Mouse (Mus musculus): ENCODE measurements around the gene Krtap9-1. TPM values are rescaled to one million over a fixed set of nuclear protein-coding genes. Genes with fewer than 3 reads are reported as not detected.
"Not testable (repeated sequence)": the region's sequence is repeated elsewhere in the genome, so short reads cannot be mapped to it uniquely, and the experiment has no call there.

The Krtap9-1 gene
- not detected in 2 replicates for polyA plus RNA-seq (2012; rRNA removed)

- DNase-seq; H3K27me3 ChIP-seq (ENCODE audit: control insufficient read depth, insufficient read depth, low read length); H3K4me1 ChIP-seq (ENCODE audit: control insufficient read depth, insufficient read depth, low read length); H3K4me3 ChIP-seq (replicated peaks; ENCODE audit: insufficient read depth, low read depth, low read length); H3K27ac ChIP-seq (ENCODE audit: insufficient read depth, low read length): not testable (repeated sequence)
- 59% methylated on average over 1 of the region's 1 CpGs for WGBS
These were observed at the start of gene Krtap9-1 for GRCm38 (mm10) chr11:99873089-99873488. Gene Krtap9-1 (plus strand): TSS chr11:99873389.

GRCm38 (mm10) chr11:99837966-99838365, 35.2 kb upstream of the Krtap9-1 start, which contains the start of gene 2300003K06Rik:
Gene 2300003K06Rik (minus strand): TSS chr11:99838066.
- no peak for DNase-seq
- H3K27ac ChIP-seq (ENCODE audit: insufficient read depth, low read length) = no peak within 1 kb of the TSS

GRCm38 (mm10) chr11:99842185-99842584, 31.0 kb upstream of the Krtap9-1 start:
- no peak for DNase-seq
- Histone ChIP-seq H3K27ac (ENCODE audit: insufficient read depth, low read length) (no peak overlapping the region), H3K4me3 (replicated peaks; ENCODE audit: insufficient read depth, low read depth, low read length) (no peak overlapping the region), H3K4me1 (ENCODE audit: control insufficient read depth, insufficient read depth, low read length) (no peaks in the 10 kb centered on the region), H3K27me3 (ENCODE audit: control insufficient read depth, insufficient read depth, low read length) (no peaks in the 10 kb centered on the region)
- 86% methylated on average over 1 of the region's 1 CpGs for WGBS
- TF ChIP-seq CTCF (IDR thresholded peaks at IDR 0.05; ENCODE audit: borderline replicate concordance, insufficient read depth, low read depth, low read length) = no peak
- TF ChIP-seq POLR2A (IDR thresholded peaks at IDR 0.05; ENCODE audit: borderline replicate concordance, insufficient read depth, low read length) = no peak

More at GRCm38 (mm10) chr11:99837966-99838365, 35.2 kb upstream of the Krtap9-1 start, which contains the start of gene 2300003K06Rik:
- TF ChIP-seq CTCF (IDR thresholded peaks at IDR 0.05; ENCODE audit: borderline replicate concordance, insufficient read depth, low read depth, low read length) (no peak), POLR2A (IDR thresholded peaks at IDR 0.05; ENCODE audit: borderline replicate concordance, insufficient read depth, low read length) (no peak)
- Histone ChIP-seq H3K4me1 (ENCODE audit: control insufficient read depth, insufficient read depth, low read length) (no peaks in the 10 kb centered on the region), H3K27me3 (ENCODE audit: control insufficient read depth, insufficient read depth, low read length) (no peaks in the 10 kb centered on the region), H3K4me3 (replicated peaks; ENCODE audit: insufficient read depth, low read depth, low read length) (no peak within 1 kb of the TSS)
- WGBS = 73% methylated on average over 1 of the region's 1 CpGs

- no peak for DNase-seq
- H3K4me3 ChIP-seq (replicated peaks; ENCODE audit: insufficient read depth, low read depth, low read length) = no peak overlapping the region
- no peak overlapping the region for H3K27ac ChIP-seq (ENCODE audit: insufficient read depth, low read length)
- TF ChIP-seq POLR2A (IDR thresholded peaks at IDR 0.05; ENCODE audit: borderline replicate concordance, insufficient read depth, low read length) = no peak
- TF ChIP-seq CTCF (IDR thresholded peaks at IDR 0.05; ENCODE audit: borderline replicate concordance, insufficient read depth, low read depth, low read length) = no peak
- H3K4me1 ChIP-seq (ENCODE audit: control insufficient read depth, insufficient read depth, low read length) = no peaks in the 10 kb centered on the region
- WGBS = 92% methylated on average over 2 of the region's 2 CpGs
- no peaks in the 10 kb centered on the region for H3K27me3 ChIP-seq (ENCODE audit: control insufficient read depth, insufficient read depth, low read length)
These were observed 26.4 kb upstream of the Krtap9-1 start for GRCm38 (mm10) chr11:99846746-99847145.

DNA sequence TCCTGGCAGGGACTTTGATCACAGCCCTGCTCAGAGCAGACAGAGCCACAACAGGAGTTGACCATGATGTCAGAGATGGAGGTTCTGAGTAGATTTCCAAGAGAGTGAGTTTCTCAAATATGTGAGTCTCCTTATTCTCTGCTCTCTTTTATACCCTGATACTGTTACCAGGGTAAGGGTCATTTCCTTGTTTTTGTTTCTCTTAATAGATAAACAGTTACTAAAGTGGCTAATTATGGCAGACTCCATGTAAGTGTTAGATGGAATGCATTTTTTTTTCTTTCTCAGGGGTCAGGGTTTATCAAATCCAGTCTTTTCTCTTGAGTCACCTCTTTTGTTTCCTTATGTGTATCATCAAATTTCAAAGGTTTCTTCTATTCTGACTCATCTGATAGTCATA, 21.7 kb upstream of the Krtap9-1 start, which contains the start of gene Krtap4-16:
TSS of gene Krtap4-16 (minus strand) at position 101 of the 400 bp plus-strand sequence.
- Histone ChIP-seq H3K27me3 (ENCODE audit: control insufficient read depth, insufficient read depth, low read length) (no peaks in the 10 kb centered on the region), H3K4me3 (replicated peaks; ENCODE audit: insufficient read depth, low read depth, low read length) (no peak within 1 kb of the TSS), H3K27ac (ENCODE audit: insufficient read depth, low read length) (no peak within 1 kb of the TSS), H3K4me1 (ENCODE audit: control insufficient read depth, insufficient read depth, low read length) (no peaks in the 10 kb centered on the region)
- no peak for DNase-seq
- TF ChIP-seq CTCF (IDR thresholded peaks at IDR 0.05; ENCODE audit: borderline replicate concordance, insufficient read depth, low read depth, low read length) = no peak
- no peak for TF ChIP-seq POLR2A (IDR thresholded peaks at IDR 0.05; ENCODE audit: borderline replicate concordance, insufficient read depth, low read length)

- 64% methylated on average over 3 of the region's 3 CpGs for WGBS
- no peaks in the 10 kb centered on the region for H3K27me3 ChIP-seq (ENCODE audit: control insufficient read depth, insufficient read depth, low read length)
- no peak for DNase-seq
- H3K4me1 ChIP-seq (ENCODE audit: control insufficient read depth, insufficient read depth, low read length) = no peaks in the 10 kb centered on the region
- TF ChIP-seq CTCF (IDR thresholded peaks at IDR 0.05; ENCODE audit: borderline replicate concordance, insufficient read depth, low read depth, low read length) = no peak
- no peak for TF ChIP-seq POLR2A (IDR thresholded peaks at IDR 0.05; ENCODE audit: borderline replicate concordance, insufficient read depth, low read length)
- no peak overlapping the region for H3K4me3 ChIP-seq (replicated peaks; ENCODE audit: insufficient read depth, low read depth, low read length)
- no peak overlapping the region for H3K27ac ChIP-seq (ENCODE audit: insufficient read depth, low read length)
These were observed 19.1 kb upstream of the Krtap9-1 start for GRCm38 (mm10) chr11:99854121-99854520.

DNA sequence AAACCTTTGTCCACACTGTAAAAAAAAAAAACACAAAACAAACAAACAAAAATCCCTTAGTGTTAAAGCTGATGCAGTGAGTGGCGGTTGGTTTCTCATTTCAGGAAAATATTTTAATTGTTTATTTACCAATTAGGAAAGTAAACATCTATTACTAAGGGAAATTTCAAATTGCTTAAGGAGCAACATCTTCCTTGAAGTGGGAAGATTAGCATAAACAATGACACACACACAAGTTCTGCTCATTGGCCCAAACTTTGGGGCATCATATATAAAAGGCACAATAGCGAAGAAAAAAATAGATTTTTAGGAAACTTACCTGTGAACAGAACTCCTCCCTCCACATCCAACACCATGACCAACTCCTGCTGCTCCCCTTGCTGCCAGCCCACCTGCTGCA, 15.6 kb upstream of the Krtap9-1 start, which contains the start of gene Gm11568:
TSS of gene Gm11568 (plus strand) at position 301 of the 400 bp plus-strand sequence.
- WGBS = 93% methylated on average over 2 of the region's 2 CpGs
- no peak within 1 kb of the TSS for H3K4me3 ChIP-seq (replicated peaks; ENCODE audit: insufficient read depth, low read depth, low read length)
- H3K4me1 ChIP-seq (ENCODE audit: control insufficient read depth, insufficient read depth, low read length) = no peaks in the 10 kb centered on the region
- no peak for DNase-seq
- no peaks in the 10 kb centered on the region for H3K27me3 ChIP-seq (ENCODE audit: control insufficient read depth, insufficient read depth, low read length)
- TF ChIP-seq POLR2A (IDR thresholded peaks at IDR 0.05; ENCODE audit: borderline replicate concordance, insufficient read depth, low read length) (no peak), CTCF (IDR thresholded peaks at IDR 0.05; ENCODE audit: borderline replicate concordance, insufficient read depth, low read depth, low read length) (no peak)
- H3K27ac ChIP-seq (ENCODE audit: insufficient read depth, low read length) = no peak within 1 kb of the TSS

GRCm38 (mm10) chr11:99858761-99859160, 14.4 kb upstream of the Krtap9-1 start:
- TF ChIP-seq CTCF (IDR thresholded peaks at IDR 0.05; ENCODE audit: borderline replicate concordance, insufficient read depth, low read depth, low read length) = no peak
- no peak for TF ChIP-seq POLR2A (IDR thresholded peaks at IDR 0.05; ENCODE audit: borderline replicate concordance, insufficient read depth, low read length)
- no peak for DNase-seq
- 81% methylated on average over 2 of the region's 2 CpGs for WGBS
- Histone ChIP-seq H3K4me3 (replicated peaks; ENCODE audit: insufficient read depth, low read depth, low read length) (no peak overlapping the region), H3K4me1 (ENCODE audit: control insufficient read depth, insufficient read depth, low read length) (no peaks in the 10 kb centered on the region), H3K27ac (ENCODE audit: insufficient read depth, low read length) (no peak overlapping the region), H3K27me3 (ENCODE audit: control insufficient read depth, insufficient read depth, low read length) (no peaks in the 10 kb centered on the region)

GRCm38 (mm10) chr11:99864176-99864575, 9.0 kb upstream of the Krtap9-1 start, which contains the start of gene Gm11559:
Gene Gm11559 (plus strand): TSS chr11:99864476.
- H3K27me3 ChIP-seq (ENCODE audit: control insufficient read depth, insufficient read depth, low read length); H3K4me1 ChIP-seq (ENCODE audit: control insufficient read depth, insufficient read depth, low read length); H3K4me3 ChIP-seq (replicated peaks; ENCODE audit: insufficient read depth, low read depth, low read length); DNase-seq; H3K27ac ChIP-seq (ENCODE audit: insufficient read depth, low read length): not testable (repeated sequence)
- WGBS = 53% methylated on average over 1 of the region's 1 CpGs

GRCm38 (mm10) chr11:99878887-99879286, 5.7 kb downstream of the Krtap9-1 start, which contains the start of gene Gm11567:
Gene Gm11567 (plus strand): TSS chr11:99879187.
- H3K4me1 ChIP-seq (ENCODE audit: control insufficient read depth, insufficient read depth, low read length); H3K27ac ChIP-seq (ENCODE audit: insufficient read depth, low read length); DNase-seq; H3K4me3 ChIP-seq (replicated peaks; ENCODE audit: insufficient read depth, low read depth, low read length); H3K27me3 ChIP-seq (ENCODE audit: control insufficient read depth, insufficient read depth, low read length): not testable (repeated sequence)
- 37% methylated on average over 1 of the region's 1 CpGs for WGBS
